Mouse (Mus musculus) midbrain, embryonic 10.5 days (tissue): ENCODE data around the gene Mapk14. TPM values are rescaled to one million over a fixed set of nuclear protein-coding genes. Genes with fewer than 3 reads are reported as not detected.
"Not testable (repeated sequence)": the region's sequence is repeated elsewhere in the genome, so short reads cannot be mapped to it uniquely, and the experiment has no call there.

Experiments
- DNase-seq: peaks from one replicate; pipeline ENCODE4 v3.0.0-alpha.2; 2017; ENCODE audit warnings: low spot score
- H3K27ac ChIP-seq: fragments of 300-500 bp; sonication (generic); replicated peaks from 2 replicates; pipeline ENCODE4 v1.5.1; 2016; ENCODE audit warnings: mild to moderate bottlenecking
- H3K27me3 ChIP-seq: fragments of 300-500 bp; sonication (generic); 2 replicates; pipeline ENCODE4 v1.6.1; 2016; ENCODE audit warnings: low read depth, mild to moderate bottlenecking; ENCODE audit not compliant: poor library complexity, severe bottlenecking
- H3K36me3 ChIP-seq: fragments of 300-500 bp; sonication (generic); 2 replicates; pipeline ENCODE4 v1.6.1; 2016; ENCODE audit warnings: mild to moderate bottlenecking, moderate library complexity
- H3K4me1 ChIP-seq: fragments of 300-500 bp; sonication (generic); 2 replicates; pipeline ENCODE4 v1.6.1; 2016
- H3K4me3 ChIP-seq: fragments of 300-500 bp; sonication (generic); 2 replicates; pipeline ENCODE4 v1.5.1; 2016; ENCODE audit warnings: mild to moderate bottlenecking, moderate library complexity
- H3K9me3 ChIP-seq: fragments of 300-500 bp; sonication (generic); replicated peaks from 2 replicates; pipeline ENCODE4 v1.6.1; 2016; ENCODE audit warnings: mild to moderate bottlenecking
- WGBS: fragments of 180-500 bp; shearing (Covaris S2); methylation state at CpG from one replicate; pipeline ENCODE4 v1.1.7; 2016; 5-methylcytosine and 5-hydroxymethylcytosine counted together
- polyA plus RNA-seq: library from polyadenylated mRNA; unstranded; fragments of >200 nt; fragmentation: Nextera tagmentation; extraction: Ambion mirVana; gene quantifications from 2 replicates; pipeline ENCODE4 v1.2.1, GENCODE M21; 2016

The Mapk14 gene
- polyA plus RNA-seq, 1 experiment from 2014 or later = 40.7 TPM

DNA sequence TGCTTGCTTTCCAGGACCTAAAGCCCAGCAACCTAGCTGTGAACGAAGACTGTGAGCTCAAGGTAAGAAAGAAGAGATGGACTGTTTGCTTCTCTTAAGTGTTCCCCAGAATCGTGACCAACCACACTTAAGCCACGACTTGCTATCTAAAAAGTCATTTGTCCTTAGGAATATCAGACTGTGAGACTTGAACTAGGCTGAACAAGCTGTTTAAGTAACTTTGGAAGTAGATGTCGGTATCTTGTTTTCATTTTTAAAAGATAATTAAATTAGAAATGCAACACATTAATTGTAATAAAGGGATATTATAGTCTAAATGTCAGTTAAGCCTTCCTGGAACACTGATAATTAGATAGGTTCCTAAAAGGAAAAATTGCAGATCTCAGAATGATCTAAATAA lies 34.7 kb downstream of the Mapk14 start, which contains the start of gene AC170998.1:
TSS of gene AC170998.1 (plus strand) at position 301 of the 400 bp plus-strand sequence.
- H3K36me3 ChIP-seq = peaks cover 95% of the 10 kb centered on the region
- DNase-seq = no peak
- H3K27ac ChIP-seq = no peak within 1 kb of the TSS
- no peaks in the 10 kb centered on the region for H3K9me3 ChIP-seq
- H3K4me1 ChIP-seq = no peaks in the 10 kb centered on the region
- H3K4me3 ChIP-seq = no peak within 1 kb of the TSS
- H3K27me3 ChIP-seq = no peaks in the 10 kb centered on the region
- 96% methylated on average over 4 of the region's 4 CpGs for WGBS

DNA sequence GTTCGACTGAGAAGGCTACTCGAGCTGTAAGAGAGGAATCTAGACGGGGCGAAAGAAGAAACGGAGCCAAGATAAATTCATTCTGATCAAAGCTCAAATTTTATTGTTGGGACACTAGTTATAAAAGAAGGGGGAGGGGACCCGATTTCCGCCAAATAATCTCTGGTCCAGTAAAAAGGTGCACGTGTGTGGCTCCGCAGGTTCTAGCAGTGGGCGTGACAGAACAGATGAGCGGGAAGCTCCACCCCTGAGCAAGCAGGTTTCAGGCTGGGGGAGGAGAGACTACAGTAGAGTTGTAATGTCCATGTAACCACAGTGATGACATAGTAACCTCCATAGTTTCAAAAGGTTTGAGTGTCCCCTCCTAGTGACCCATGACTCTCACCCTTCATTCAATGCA lies 36.4 kb downstream of the Mapk14 start:
- not testable (repeated sequence) for H3K9me3 ChIP-seq, H3K27ac ChIP-seq, H3K4me1 ChIP-seq, DNase-seq, H3K4me3 ChIP-seq, H3K27me3 ChIP-seq
- 93% methylated on average over 11 of the region's 11 CpGs for WGBS
- H3K36me3 ChIP-seq = peaks cover 96% of the 10 kb centered on the region

DNA sequence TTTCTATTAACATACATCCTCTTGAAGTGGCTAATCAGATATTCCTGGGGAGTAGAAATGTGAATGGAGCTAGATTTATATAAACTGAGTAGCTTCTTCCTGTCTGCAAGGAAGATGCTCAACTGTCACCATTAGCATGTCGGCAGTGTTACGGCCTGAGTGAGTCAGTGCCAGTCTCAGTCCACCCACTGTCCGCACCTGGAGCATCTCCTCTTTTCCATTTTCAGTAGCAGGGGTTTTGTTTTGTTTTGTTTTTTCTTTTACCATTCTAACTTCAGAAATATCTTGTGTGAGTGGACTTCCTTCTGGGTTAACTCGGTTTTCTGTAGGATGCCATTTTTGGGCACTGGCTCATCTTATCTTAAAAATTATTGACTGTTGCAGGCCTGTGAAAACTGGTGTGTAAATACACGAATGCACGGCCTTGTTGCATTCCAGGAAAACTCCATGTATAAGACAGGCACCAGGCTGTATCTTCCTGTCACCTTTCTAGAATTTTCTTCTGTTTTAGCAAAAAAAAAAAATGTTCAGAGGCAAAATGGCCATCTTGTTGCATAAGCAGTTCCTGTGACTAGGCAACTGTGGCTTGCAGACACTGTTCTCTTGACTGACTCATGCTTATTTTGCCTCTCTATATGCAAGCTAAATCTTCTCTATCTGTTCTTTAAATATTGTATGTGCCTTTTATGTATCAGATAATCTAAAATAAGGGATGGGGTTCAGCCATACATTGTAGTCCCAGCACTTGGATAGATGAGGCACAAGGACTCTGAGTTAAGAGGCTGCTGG lies 44.4 kb downstream of the Mapk14 start:
- Histone ChIP-seq H3K27ac (no peak overlapping the region), H3K4me3 (no peak overlapping the region), H3K4me1 (0 out of 2 replicates have a peak, but pooled peaks cover 4% of the 10 kb centered on the region), H3K9me3 (no peaks in the 10 kb centered on the region), H3K36me3 (peaks cover 84% of the 10 kb centered on the region), H3K27me3 (no peaks in the 10 kb centered on the region)
- no peak for DNase-seq
- WGBS = 91% methylated on average over 6 of the region's 6 CpGs

DNA sequence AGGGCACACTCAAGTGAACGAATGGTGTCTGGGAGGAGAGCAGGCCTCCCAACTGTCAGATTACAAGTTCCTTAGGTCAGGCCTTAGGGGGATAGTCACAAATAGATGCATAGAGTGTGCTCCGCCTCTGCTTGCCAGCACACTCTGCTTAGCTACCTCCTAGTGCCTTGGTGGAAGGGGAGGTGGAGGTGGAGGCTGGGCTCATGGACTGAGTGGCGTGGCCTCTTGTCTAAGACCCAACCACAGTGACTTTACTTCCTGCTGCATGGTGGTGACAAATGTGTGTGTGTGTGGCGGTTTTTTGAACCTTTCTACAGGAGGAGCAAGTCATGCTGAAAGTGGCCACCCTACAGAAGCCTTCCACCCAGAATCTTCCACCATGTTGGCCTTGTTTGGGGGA lies 45.4 kb downstream of the Mapk14 start:
- Histone ChIP-seq H3K27me3 (no peaks in the 10 kb centered on the region), H3K4me3 (no peak overlapping the region), H3K27ac (no peak overlapping the region), H3K9me3 (no peaks in the 10 kb centered on the region), H3K4me1 (0 out of 2 replicates have a peak, but pooled peaks cover 4% of the 10 kb centered on the region), H3K36me3 (peaks cover 84% of the 10 kb centered on the region)
- WGBS = 81% methylated on average over 4 of the region's 4 CpGs
- no peak for DNase-seq

DNA sequence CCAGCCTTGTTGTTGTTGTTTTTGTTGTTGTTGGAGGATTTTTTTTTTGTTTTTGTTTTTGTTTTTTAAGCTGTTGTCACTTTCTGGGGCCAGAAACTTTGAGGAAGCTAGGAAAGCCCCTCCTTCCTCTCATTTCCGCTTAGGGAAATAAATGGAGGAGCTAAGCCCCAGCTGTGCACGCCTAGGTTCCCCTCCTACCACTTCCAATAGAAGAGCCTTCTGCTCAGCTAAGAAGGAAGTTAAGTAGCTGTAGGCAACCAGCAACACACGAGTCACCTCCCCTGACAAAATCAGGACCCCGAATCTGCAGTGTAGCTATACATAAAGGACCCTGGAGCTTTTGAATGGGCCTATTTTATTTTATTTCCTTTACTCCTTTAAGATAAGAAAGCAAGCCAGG lies 46.8 kb downstream of the Mapk14 start:
- WGBS = 84% methylated on average over 4 of the region's 4 CpGs
- Histone ChIP-seq H3K4me1 (0 out of 2 replicates have a peak, but pooled peaks cover 4% of the 10 kb centered on the region), H3K36me3 (peaks cover 84% of the 10 kb centered on the region), H3K27me3 (no peaks in the 10 kb centered on the region), H3K4me3 (no peak overlapping the region), H3K9me3 (no peaks in the 10 kb centered on the region), H3K27ac (no peak overlapping the region)
- no peak for DNase-seq

DNA sequence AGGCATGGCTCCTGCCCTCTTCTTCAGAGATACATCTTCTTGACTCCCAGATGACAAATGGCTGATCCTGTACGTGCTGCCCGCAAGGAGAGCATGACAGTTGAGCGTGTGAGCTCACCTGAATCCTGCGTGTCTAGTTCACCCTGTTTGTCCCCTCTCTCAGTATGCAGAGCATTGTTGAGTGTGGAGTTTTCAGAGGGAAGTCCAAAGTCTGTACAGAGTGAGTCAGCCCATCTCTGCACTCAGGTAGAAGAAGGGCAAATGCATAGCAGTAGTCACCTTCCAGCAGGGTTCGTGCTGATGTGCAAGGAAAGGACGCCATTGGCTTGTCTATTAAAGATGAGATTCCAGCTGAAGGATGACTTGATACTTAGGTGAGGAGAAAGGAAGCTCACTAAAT lies 48.1 kb downstream of the Mapk14 start:
- no peak overlapping the region for H3K4me3 ChIP-seq
- H3K4me1 ChIP-seq = 0 out of 2 replicates have a peak, but pooled peaks cover 4% of the 10 kb centered on the region
- H3K9me3 ChIP-seq = no peaks in the 10 kb centered on the region
- peaks cover 89% of the 10 kb centered on the region for H3K36me3 ChIP-seq
- DNase-seq = no peak
- no peaks in the 10 kb centered on the region for H3K27me3 ChIP-seq
- H3K27ac ChIP-seq = no peak overlapping the region
- 98% methylated on average over 6 of the region's 6 CpGs for WGBS

DNA sequence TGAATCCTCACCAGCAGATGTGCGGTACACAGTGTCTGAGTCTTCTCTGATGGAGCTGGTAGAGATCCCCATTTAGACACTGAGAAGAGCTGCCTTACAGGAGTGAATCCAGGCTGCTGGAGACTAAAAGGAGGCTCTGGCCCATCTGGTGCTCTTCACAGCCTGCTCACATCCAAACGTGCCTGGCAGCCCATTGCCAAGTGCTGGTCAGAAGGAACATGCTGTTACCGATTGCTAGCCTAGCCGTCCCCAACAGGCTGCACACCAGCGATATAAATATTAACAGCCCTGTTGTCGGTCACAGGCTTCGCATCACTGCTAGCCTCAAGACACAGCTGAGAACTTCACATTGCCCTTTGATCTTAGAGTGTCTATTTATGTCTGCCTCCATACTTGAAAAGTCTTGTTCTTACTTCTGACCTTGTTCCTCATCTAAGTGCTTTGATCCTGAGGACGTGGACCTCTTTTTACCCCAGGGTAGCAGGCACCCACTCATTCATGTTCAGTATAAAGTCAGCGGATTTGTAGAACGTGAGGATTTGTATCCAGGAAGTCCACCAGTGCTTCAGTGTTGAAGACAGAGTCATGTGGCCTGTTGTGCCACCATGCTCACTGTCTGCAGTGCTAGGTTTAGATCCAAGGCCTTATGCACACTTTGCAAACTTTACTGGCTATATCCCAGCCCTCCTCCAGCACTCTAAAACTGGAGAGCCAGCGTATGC lies 52.2 kb downstream of the Mapk14 start:
- Histone ChIP-seq H3K27me3 (no peaks in the 10 kb centered on the region), H3K27ac (no peak overlapping the region), H3K36me3 (peaks cover 96% of the 10 kb centered on the region), H3K4me3 (no peak overlapping the region), H3K4me1 (no peaks in the 10 kb centered on the region), H3K9me3 (no peaks in the 10 kb centered on the region)
- 95% methylated on average over 11 of the region's 11 CpGs for WGBS
- DNase-seq = no peak

DNA sequence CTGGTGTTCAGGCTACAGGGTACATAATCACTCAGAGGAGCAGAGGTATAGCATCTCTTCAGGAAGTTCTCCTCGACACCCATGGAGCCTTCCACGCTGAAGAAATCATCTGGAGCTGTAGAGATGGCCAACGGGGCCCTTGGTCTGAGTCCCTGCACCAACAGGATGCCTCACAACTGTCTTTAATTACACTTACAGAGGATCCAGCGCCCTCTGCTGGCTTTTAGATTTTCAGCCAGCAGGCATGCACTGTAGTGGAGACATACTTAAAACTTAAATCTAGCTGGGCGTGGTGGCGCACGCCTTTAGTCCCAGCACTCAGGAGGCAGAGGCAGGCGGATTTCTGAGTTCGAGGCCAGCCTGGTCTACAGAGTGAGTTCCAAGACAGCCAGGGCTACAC lies 52.8 kb downstream of the Mapk14 start:
- H3K27me3 ChIP-seq = no peaks in the 10 kb centered on the region
- H3K4me1 ChIP-seq = no peaks in the 10 kb centered on the region
- H3K27ac ChIP-seq = no peak overlapping the region
- peaks cover 100% of the 10 kb centered on the region for H3K36me3 ChIP-seq
- 88% methylated on average over 9 of the region's 9 CpGs for WGBS
- H3K4me3 ChIP-seq = no peak overlapping the region
- no peaks in the 10 kb centered on the region for H3K9me3 ChIP-seq
- no peak for DNase-seq

DNA sequence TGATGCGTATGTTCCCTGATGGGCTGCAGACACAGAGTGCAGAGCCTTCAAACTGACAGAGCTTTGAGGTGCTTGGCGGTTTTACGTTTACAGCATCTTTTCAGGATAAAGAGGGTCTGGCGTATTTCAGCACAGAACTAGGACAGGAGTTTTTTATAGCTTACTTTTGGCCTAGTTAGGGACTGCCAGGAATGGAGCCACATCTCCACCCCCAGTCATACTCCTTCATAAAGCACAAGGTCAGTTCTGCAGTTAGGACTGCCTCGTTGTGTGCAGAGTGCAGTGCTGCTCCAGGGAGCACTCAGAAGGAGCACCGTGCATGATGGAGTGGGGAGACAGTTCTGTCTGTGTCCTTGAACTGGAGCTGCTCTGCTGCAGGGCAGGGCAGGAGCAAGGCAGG lies 54.6 kb downstream of the Mapk14 start:
- no peaks in the 10 kb centered on the region for H3K4me1 ChIP-seq
- H3K27me3 ChIP-seq = no peaks in the 10 kb centered on the region
- H3K9me3 ChIP-seq = no peaks in the 10 kb centered on the region
- no peak overlapping the region for H3K4me3 ChIP-seq
- no peak for DNase-seq
- H3K36me3 ChIP-seq = peaks cover 83% of the 10 kb centered on the region
- 93% methylated on average over 6 of the region's 6 CpGs for WGBS
- no peak overlapping the region for H3K27ac ChIP-seq

DNA sequence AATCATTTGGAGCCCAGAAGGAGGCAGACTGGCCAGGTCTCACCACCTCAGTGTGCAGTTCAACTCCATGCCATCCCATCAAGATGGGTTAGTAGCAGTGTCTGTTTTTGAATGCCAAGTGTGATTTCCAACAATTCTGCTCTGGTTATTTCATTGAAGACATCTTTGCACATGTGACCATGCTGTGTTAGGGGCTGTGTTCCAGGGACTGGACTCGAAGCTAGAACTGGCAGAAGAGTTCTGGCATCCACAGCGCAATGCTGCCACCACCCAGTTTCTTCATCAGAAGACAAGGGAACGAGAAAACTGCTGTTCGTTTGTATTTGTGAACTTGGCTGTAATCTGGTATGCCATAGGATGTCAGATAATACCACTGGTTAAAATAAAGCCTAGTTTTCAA lies 56.9 kb downstream of the Mapk14 start:
- Histone ChIP-seq H3K36me3 (peaks cover 61% of the 10 kb centered on the region), H3K4me3 (no peak overlapping the region), H3K27me3 (no peaks in the 10 kb centered on the region), H3K9me3 (no peaks in the 10 kb centered on the region), H3K4me1 (no peaks in the 10 kb centered on the region), H3K27ac (no peak overlapping the region)
- WGBS = 96% methylated on average over 4 of the region's 4 CpGs
- DNase-seq = no peak

DNA sequence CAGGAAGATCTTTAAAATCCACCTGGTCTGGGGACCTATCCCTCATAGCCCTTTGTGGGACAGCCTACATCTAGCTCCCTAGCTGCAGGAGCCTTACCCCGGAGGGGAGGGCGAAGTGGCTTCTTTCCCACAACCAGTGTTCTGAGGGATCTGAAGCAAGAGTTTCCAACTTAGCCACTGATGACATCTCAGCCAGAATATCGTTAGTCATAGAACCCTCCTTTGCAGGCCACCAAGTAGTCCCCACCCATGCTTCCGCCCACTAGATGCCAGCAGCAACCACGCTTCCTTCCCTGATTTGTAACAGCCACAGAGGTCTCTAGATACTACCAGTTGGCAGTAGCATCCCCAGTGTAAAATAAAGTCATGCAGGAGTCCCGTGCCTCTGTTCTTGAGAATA lies 59.5 kb downstream of the Mapk14 start:
- H3K27me3 ChIP-seq = no peaks in the 10 kb centered on the region
- peaks cover 35% of the 10 kb centered on the region for H3K36me3 ChIP-seq
- no peak overlapping the region for H3K4me3 ChIP-seq
- H3K9me3 ChIP-seq = no peaks in the 10 kb centered on the region
- H3K27ac ChIP-seq = no peak overlapping the region
- H3K4me1 ChIP-seq = no peaks in the 10 kb centered on the region
- DNase-seq = no peak
- 88% methylated on average over 6 of the region's 6 CpGs for WGBS

DNA sequence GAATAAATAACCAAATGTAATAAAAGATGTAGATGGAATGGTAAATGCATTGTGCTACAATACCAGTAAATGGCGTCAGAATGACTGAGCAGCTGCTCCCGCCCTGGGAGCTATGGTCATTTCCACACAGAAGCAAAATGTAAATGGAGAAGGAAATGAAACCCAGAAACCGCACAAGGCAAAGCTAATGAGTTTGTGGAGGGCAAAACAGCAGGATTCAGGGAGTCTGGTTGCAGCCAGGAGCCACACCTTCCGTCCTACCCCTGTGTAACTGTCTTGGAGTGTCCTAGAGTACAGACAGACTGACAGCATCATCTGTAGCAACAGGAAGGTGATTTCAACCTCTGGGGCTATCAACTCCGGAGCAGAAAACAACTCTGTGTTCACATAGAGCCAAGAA lies 65.3 kb downstream of the Mapk14 start:
- Histone ChIP-seq H3K9me3 (no peaks in the 10 kb centered on the region), H3K4me1 (no peaks in the 10 kb centered on the region), H3K36me3 (no peaks in the 10 kb centered on the region), H3K27ac (no peak overlapping the region), H3K27me3 (no peaks in the 10 kb centered on the region), H3K4me3 (no peak overlapping the region)
- DNase-seq = no peak
- 77% methylated on average over 5 of the region's 5 CpGs for WGBS

DNA sequence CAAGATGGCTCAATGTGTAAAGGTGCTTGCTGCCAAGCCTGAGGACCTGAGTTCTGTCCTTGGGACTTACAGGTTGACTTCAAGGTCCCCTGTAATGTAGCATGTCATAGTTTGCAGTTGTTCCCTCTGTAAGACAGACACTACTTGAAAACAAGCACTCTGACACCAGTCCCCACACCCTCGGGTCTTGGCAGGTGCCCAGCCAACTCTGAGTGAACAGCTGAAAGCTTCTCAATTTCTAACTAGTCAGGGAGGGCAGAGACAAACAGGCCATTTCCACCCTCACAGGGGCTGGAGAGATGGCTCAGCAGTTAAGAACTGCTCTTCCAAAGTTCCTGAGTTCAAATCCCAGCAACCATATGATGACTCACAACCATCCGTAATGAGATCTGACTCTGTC lies 66.3 kb downstream of the Mapk14 start:
- DNase-seq = no peak
- no peaks in the 10 kb centered on the region for H3K36me3 ChIP-seq
- no peaks in the 10 kb centered on the region for H3K9me3 ChIP-seq
- H3K4me1 ChIP-seq = no peaks in the 10 kb centered on the region
- no peak overlapping the region for H3K4me3 ChIP-seq
- no peak overlapping the region for H3K27ac ChIP-seq
- WGBS = 90% methylated on average over 2 of the region's 2 CpGs
- no peaks in the 10 kb centered on the region for H3K27me3 ChIP-seq
